Mouse (Mus musculus): ENCODE results near the gene Vangl2.

DNA sequence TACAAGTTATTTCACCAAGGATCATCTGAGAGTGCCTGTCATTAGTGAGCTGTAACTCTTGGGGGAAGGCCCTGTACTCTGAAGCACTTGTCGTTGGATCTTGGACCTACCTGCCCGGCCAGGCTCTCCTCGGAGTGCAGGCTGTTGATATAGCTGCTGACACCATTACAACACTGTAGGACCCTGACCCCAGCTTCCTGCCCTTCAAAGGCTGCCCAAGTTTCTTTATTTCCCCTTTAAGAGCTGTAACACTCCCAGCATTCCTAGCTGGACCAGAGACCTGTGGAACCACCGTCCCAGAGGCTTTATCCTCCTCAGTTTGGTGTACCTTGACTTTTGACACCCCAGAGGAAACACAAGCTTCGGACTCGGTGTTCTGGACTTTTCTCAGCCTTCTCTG, 59.0 kb downstream of the Vangl2 start:
- TF ChIP-seq CTCF (IDR thresholded peaks at IDR 0.05; ENCODE audit: insufficient read depth, low read depth, low read length) = no peak
- TF ChIP-seq POLR2A (IDR thresholded peaks at IDR 0.05; ENCODE audit: insufficient read depth, low read depth, low read length) = no peak

Measured in olfactory bulb, adult 2 months (tissue).